Mouse (Mus musculus): ENCODE data around the gene Myh15. TPM values are rescaled to one million over a fixed set of nuclear protein-coding genes. Genes with fewer than 3 reads are reported as not detected.

Gene Myh15
- total and polyA plus RNA-seq, 3 experiments: 0.07 TPM; not detected in 2

Other genes starting within 250 kb of the Myh15 start
- not detected in 2 replicates for gene Retnlb, start 240.6 kb upstream of the Myh15 start, total RNA-seq (2012; rRNA removed)
- not detected in 2 replicates for gene Retnlb, start 240.6 kb upstream of the Myh15 start, total RNA-seq (2014; rRNA removed)
- not detected in 2 replicates for gene Retnlb, start 240.6 kb upstream of the Myh15 start, polyA plus RNA-seq (2012; ENCODE audit: insufficient read length, low read depth)
- not detected in 2 replicates for gene Retnla, start 214.9 kb upstream of the Myh15 start, total RNA-seq (2012; rRNA removed)
- not detected in 2 replicates for gene Retnla, start 214.9 kb upstream of the Myh15 start, total RNA-seq (2014; rRNA removed)
- gene Retnla, start 214.9 kb upstream of the Myh15 start, polyA plus RNA-seq (2012; ENCODE audit: insufficient read length, low read depth): not detected in 2 replicates
- not detected in 2 replicates for gene Retnlg, start 184.9 kb upstream of the Myh15 start, total RNA-seq (2012; rRNA removed)
- not detected in 2 replicates for gene Retnlg, start 184.9 kb upstream of the Myh15 start, total RNA-seq (2014; rRNA removed)
- gene Retnlg, start 184.9 kb upstream of the Myh15 start, polyA plus RNA-seq (2012; ENCODE audit: insufficient read length, low read depth): not detected in 2 replicates
- 15.2 and 17.0 TPM in 2 replicates for gene Dzip3, start 63.3 kb upstream of the Myh15 start, total RNA-seq (2012; rRNA removed)
- 31.6 and 34.4 TPM in 2 replicates for gene Dzip3, start 63.3 kb upstream of the Myh15 start, total RNA-seq (2014; rRNA removed)
- gene Dzip3, start 63.3 kb upstream of the Myh15 start, polyA plus RNA-seq (2012; ENCODE audit: insufficient read length, low read depth): 14.4 and 17.0 TPM in 2 replicates
- gene Cip2a, start 63.3 kb upstream of the Myh15 start, total RNA-seq (2012; rRNA removed): 26.0 and 30.5 TPM in 2 replicates
- 82.5 and 90.9 TPM in 2 replicates for gene Cip2a, start 63.3 kb upstream of the Myh15 start, total RNA-seq (2014; rRNA removed)
- 62.5 and 86.0 TPM in 2 replicates for gene Cip2a, start 63.3 kb upstream of the Myh15 start, polyA plus RNA-seq (2012; ENCODE audit: insufficient read length, low read depth)